Mouse (Mus musculus) lung, embryonic 16.5 days (tissue): ENCODE data around the gene Sertad3. TPM values are rescaled to one million over a fixed set of nuclear protein-coding genes. Genes with fewer than 3 reads are reported as not detected.

Source experiments
- ATAC-seq: fragments of 200-750 bp; cut with Nextera tagmentation; 2 replicates; pipeline ENCODE4 v1.8.0; 2017; ENCODE audit warnings: low read depth, mild to moderate bottlenecking, moderate library complexity
- H3K27ac ChIP-seq: fragments of 300-500 bp; sonication (generic); 2 replicates; pipeline ENCODE4 v1.5.1; 2014; ENCODE audit warnings: mild to moderate bottlenecking, control low read depth, low read length
- H3K27me3 ChIP-seq: fragments of 300-500 bp; sonication (generic); 2 replicates; pipeline ENCODE4 v1.6.1; 2014; ENCODE audit warnings: low read depth, low read length, mixed read lengths; ENCODE audit not compliant: control insufficient read depth, insufficient read depth
- H3K36me3 ChIP-seq: fragments of 300-500 bp; sonication (generic); 2 replicates; pipeline ENCODE4 v1.6.1; 2014; ENCODE audit warnings: low read length; ENCODE audit not compliant: control insufficient read depth, insufficient read depth
- H3K4me1 ChIP-seq: fragments of 300-500 bp; sonication (generic); replicated peaks from 2 replicates; pipeline ENCODE4 v1.6.1; 2014; ENCODE audit warnings: low read length, mixed read lengths; ENCODE audit not compliant: control insufficient read depth, insufficient read depth
- H3K4me2 ChIP-seq: fragments of 300-500 bp; sonication (generic); 2 replicates; pipeline ENCODE4 v1.6.1; 2014; ENCODE audit warnings: low read depth, low read length, control low read depth
- H3K4me3 ChIP-seq: fragments of 300-500 bp; sonication (generic); 2 replicates; pipeline ENCODE4 v1.5.1; 2014; ENCODE audit warnings: mild to moderate bottlenecking, low read length, control low read depth
- H3K9ac ChIP-seq: fragments of 300-500 bp; sonication (generic); 2 replicates; pipeline ENCODE4 v1.6.1; 2014; ENCODE audit warnings: low read length, control low read depth
- H3K9me3 ChIP-seq: fragments of 300-500 bp; sonication (generic); 2 replicates; pipeline ENCODE4 v1.6.1; 2016; ENCODE audit warnings: low read length; ENCODE audit not compliant: control insufficient read depth
- WGBS: fragments of 180-500 bp; shearing (Covaris S2); extraction: QIAGEN DNeasy Blood & Tissue Kit; methylation state at CpG from one replicate; pipeline ENCODE4 v1.1.7; 2014; 5-methylcytosine and 5-hydroxymethylcytosine counted together
- polyA plus RNA-seq: library from polyadenylated mRNA; unstranded; fragments of >200 nt; fragmentation: Nextera tagmentation; extraction: Ambion mirVana; gene quantifications from 2 replicates; pipeline ENCODE4 v1.2.1, GENCODE M21; 2015

Gene Sertad3
- polyA plus RNA-seq, 1 experiment from 2014 or later, result 28.4 TPM

GRCm38 (mm10) chr7:27446521-27447418 is 26.8 kb upstream of the Sertad3 start:
- H3K4me3 ChIP-seq, result peak overlapping the region; percentile 77
- ATAC-seq, result peak; percentile 3; the same call in 1 of the 2 replicates
- peaks cover 22% of the 10 kb centered on the region for H3K27me3 ChIP-seq
- H3K9ac ChIP-seq, result peak overlapping the region; percentile 66
- H3K4me1 ChIP-seq, result peaks cover 17% of the 10 kb centered on the region
- H3K27ac ChIP-seq, result no peak overlapping the region
- H3K36me3 ChIP-seq, result no peaks in the 10 kb centered on the region
- H3K9me3 ChIP-seq, result no peaks in the 10 kb centered on the region
- 18% methylated on average over 19 of the region's 53 CpGs for WGBS
- peak overlapping the region; percentile 95 for H3K4me2 ChIP-seq

GRCm38 (mm10) chr7:27447419-27448286 is 25.9 kb upstream of the Sertad3 start, which contains the start of the genes Sptbn4 and Blvrb:
Gene Sptbn4, minus strand, starts transcription at chr7:27447686.
Gene Blvrb, plus strand, starts transcription at chr7:27447978.
- H3K36me3 ChIP-seq, result no peaks in the 10 kb centered on the region
- peak within 1 kb of the TSS; percentile 77 for H3K4me3 ChIP-seq
- 1% methylated on average over 54 of the region's 54 CpGs for WGBS

GRCm38 (mm10) chr7:27448421-27449206 is 25.0 kb upstream of the Sertad3 start:
- peak overlapping the region; percentile 85 for H3K9ac ChIP-seq
- ATAC-seq, result no peak
- H3K27ac ChIP-seq, result no peak overlapping the region
- peak overlapping the region; percentile 89 for H3K4me2 ChIP-seq
- WGBS, result 53% methylated on average over 15 of the region's 15 CpGs
- H3K27me3 ChIP-seq, result peaks cover 22% of the 10 kb centered on the region
- no peaks in the 10 kb centered on the region for H3K9me3 ChIP-seq
- H3K36me3 ChIP-seq, result no peaks in the 10 kb centered on the region
- H3K4me3 ChIP-seq, result peak overlapping the region; percentile 77
- peaks cover 17% of the 10 kb centered on the region for H3K4me1 ChIP-seq

More at GRCm38 (mm10) chr7:27447419-27448286, 25.9 kb upstream of the Sertad3 start, which contains the start of the genes Sptbn4 and Blvrb:
- Histone ChIP-seq H3K4me2 (peak within 1 kb of the TSS; percentile 95), H3K9me3 (no peaks in the 10 kb centered on the region), H3K4me1 (peaks cover 17% of the 10 kb centered on the region), H3K27me3 (peaks cover 22% of the 10 kb centered on the region), H3K9ac (peak within 1 kb of the TSS; percentile 85), H3K27ac (peak within 1 kb of the TSS; percentile 39; the same call in 1 of the 2 replicates)
- ATAC-seq, result peak; percentile 96

- Histone ChIP-seq H3K9ac (no peak overlapping the region), H3K9me3 (no peaks in the 10 kb centered on the region), H3K36me3 (no peaks in the 10 kb centered on the region), H3K4me2 (no peak overlapping the region), H3K4me3 (no peak overlapping the region), H3K4me1 (peaks cover 17% of the 10 kb centered on the region), H3K27me3 (peaks cover 22% of the 10 kb centered on the region), H3K27ac (no peak overlapping the region)
- WGBS, result 58% methylated on average over 10 of the region's 10 CpGs
- ATAC-seq, result no peak
These were observed 24.2 kb upstream of the Sertad3 start for GRCm38 (mm10) chr7:27449256-27449862.

- no peak overlapping the region for H3K4me3 ChIP-seq
- H3K27me3 ChIP-seq, result peaks cover 4% of the 10 kb centered on the region
- 85% methylated on average over 2 of the region's 2 CpGs for WGBS
- no peak overlapping the region for H3K27ac ChIP-seq
- no peaks in the 10 kb centered on the region for H3K9me3 ChIP-seq
- no peak overlapping the region for H3K4me2 ChIP-seq
- no peak overlapping the region for H3K9ac ChIP-seq
- peaks cover 12% of the 10 kb centered on the region for H3K4me1 ChIP-seq
- H3K36me3 ChIP-seq, result no peaks in the 10 kb centered on the region
- no peak for ATAC-seq
These were observed 22.2 kb upstream of the Sertad3 start for GRCm38 (mm10) chr7:27451359-27451758.

GRCm38 (mm10) chr7:27452206-27452770 is 21.3 kb upstream of the Sertad3 start:
- Histone ChIP-seq H3K9ac (no peak overlapping the region), H3K4me1 (peaks cover 8% of the 10 kb centered on the region), H3K4me3 (no peak overlapping the region), H3K27ac (no peak overlapping the region), H3K27me3 (no peaks in the 10 kb centered on the region), H3K9me3 (no peaks in the 10 kb centered on the region), H3K36me3 (no peaks in the 10 kb centered on the region), H3K4me2 (no peak overlapping the region)
- ATAC-seq, result no peak
- 47% methylated on average over 13 of the region's 13 CpGs for WGBS

GRCm38 (mm10) chr7:27454461-27455121 is 19.0 kb upstream of the Sertad3 start:
- H3K27ac ChIP-seq, result no peak overlapping the region
- 64% methylated on average over 10 of the region's 10 CpGs for WGBS
- H3K4me1 ChIP-seq, result no peaks in the 10 kb centered on the region
- H3K4me2 ChIP-seq, result no peak overlapping the region
- H3K9ac ChIP-seq, result no peak overlapping the region
- no peaks in the 10 kb centered on the region for H3K9me3 ChIP-seq
- no peak for ATAC-seq
- no peaks in the 10 kb centered on the region for H3K27me3 ChIP-seq
- no peak overlapping the region for H3K4me3 ChIP-seq
- no peaks in the 10 kb centered on the region for H3K36me3 ChIP-seq

- Histone ChIP-seq H3K27me3 (no peaks in the 10 kb centered on the region), H3K4me2 (no peak overlapping the region), H3K9me3 (no peaks in the 10 kb centered on the region), H3K36me3 (no peaks in the 10 kb centered on the region), H3K4me3 (no peak overlapping the region), H3K9ac (no peak overlapping the region), H3K4me1 (no peaks in the 10 kb centered on the region), H3K27ac (no peak overlapping the region)
- WGBS, result 88% methylated on average over 3 of the region's 3 CpGs
- ATAC-seq, result no peak
These were observed 18.3 kb upstream of the Sertad3 start for GRCm38 (mm10) chr7:27455273-27455672.
